Mouse (Mus musculus) left cerebral cortex, postnatal 4 days (tissue): ENCODE measurements around the gene Pacs1. TPM values are rescaled to one million over a fixed set of nuclear protein-coding genes. Genes with fewer than 3 reads are reported as not detected.

Experiments used
- DNase-seq: peaks from one replicate; pipeline ENCODE4 v3.0.0-alpha.2; 2022
- intact Hi-C: fragments of 180-260 bp; cut with DNase I; formaldehyde crosslinking; loops from one replicate; pipeline ENCODE4 v1.15.1; 2025
- total RNA-seq, 2 experiments: library from RNA; stranded (reverse); gene quantifications; 2 replicates each; pipeline ENCODE4 v1.2.3; 2021

The Pacs1 gene
- 10 to 100 TPM; 90.7 to 92.6 TPM for total RNA-seq

DNA sequence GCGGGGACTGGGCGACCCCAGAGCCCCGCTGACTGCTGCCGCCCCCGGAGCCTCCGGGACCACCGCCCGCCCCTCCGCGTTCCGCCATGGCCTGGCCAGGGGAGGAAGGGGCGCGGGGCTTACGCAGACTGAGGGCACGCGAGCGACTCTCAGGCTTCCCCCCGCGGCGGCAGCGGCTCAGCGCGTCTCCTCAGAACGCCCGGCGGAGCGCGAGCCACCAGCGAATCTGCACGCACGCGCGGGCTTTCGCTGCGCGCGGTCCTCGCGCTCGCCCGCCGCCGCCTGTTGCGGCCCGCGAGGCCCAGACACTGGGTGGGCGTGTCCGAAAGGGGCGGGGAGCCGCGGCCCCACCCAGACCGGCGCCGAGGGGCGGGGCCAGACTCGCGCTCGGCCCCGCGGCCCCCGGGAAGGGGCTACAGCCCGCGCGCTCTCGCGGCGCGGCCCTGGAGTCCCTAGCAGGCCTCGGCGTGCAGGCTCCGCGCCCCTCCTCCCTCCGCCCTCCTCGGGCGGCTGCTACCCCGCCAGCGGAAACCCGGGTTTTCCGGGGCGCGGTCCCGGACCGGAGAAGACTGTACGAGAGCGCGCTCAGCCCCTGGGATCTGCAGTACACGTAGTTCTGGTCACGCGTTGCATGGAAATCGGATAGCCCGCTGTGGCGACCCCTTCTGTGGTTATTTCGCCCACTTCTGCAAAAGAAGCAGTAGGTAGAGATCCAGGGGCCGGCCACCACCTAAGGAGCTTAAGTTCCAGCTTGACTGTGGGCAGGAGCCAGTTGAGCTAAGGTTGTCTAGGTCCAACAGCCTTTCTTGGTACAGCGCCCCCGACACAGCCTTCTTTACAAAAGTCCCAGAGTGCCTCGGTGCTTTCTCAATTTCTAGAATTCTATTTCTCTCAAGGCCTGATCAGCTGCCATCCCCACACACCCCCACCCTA is at the start of gene Pacs1:
Pacs1 (minus strand) TSS at position 319 of the 933 bp plus-strand sequence.
- intact Hi-C loops = loop anchor here (10.0 kb wide), 1 partner anchor 88 kb away; no protein-coding TSS in a partner anchor
- peak; percentile 92 for DNase-seq

DNA sequence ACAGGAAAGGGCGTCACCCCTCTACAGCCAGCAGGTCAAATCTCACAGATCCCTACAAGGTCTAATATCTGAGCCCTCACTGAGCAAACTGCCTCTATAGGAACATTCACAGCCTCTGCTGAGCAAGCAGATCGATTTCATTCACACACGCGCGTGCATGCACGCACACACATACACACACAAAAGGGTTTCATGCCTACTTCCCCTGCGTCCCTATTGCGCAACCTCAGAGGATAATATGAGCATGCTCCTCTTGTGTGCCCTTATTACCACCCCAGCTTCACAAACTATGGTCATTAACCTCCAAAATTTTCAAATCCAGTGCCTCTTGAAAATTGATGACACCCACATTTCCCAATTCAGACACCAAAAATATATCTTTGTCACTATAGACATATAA is 40.3 kb upstream of the Pacs1 start:
- no peak for DNase-seq
- intact Hi-C loops = no loop called here

DNA sequence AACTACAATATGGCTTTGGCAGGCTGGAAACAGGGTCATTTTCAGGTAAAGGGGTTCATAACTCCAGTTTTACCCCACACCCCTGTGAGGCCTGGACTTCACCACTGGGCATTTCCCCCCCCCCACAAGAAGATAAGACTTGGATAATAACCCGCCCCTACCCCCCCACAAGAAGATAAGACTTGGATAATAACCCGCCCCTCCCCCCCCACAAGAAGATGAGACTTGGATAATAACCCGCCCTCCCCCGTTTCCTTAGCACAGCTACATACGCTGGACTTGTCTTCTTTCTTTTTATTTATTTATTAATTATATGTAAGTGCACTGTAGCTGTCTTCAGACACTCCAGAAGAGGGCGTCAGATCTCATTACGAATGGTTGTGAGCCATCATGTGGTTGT is 36.1 kb upstream of the Pacs1 start:
- intact Hi-C loops = loop anchor here (5.0 kb wide), 1 partner anchor 38 kb away; the partner anchor contains the start of gene Cst6
- no peak for DNase-seq

DNA sequence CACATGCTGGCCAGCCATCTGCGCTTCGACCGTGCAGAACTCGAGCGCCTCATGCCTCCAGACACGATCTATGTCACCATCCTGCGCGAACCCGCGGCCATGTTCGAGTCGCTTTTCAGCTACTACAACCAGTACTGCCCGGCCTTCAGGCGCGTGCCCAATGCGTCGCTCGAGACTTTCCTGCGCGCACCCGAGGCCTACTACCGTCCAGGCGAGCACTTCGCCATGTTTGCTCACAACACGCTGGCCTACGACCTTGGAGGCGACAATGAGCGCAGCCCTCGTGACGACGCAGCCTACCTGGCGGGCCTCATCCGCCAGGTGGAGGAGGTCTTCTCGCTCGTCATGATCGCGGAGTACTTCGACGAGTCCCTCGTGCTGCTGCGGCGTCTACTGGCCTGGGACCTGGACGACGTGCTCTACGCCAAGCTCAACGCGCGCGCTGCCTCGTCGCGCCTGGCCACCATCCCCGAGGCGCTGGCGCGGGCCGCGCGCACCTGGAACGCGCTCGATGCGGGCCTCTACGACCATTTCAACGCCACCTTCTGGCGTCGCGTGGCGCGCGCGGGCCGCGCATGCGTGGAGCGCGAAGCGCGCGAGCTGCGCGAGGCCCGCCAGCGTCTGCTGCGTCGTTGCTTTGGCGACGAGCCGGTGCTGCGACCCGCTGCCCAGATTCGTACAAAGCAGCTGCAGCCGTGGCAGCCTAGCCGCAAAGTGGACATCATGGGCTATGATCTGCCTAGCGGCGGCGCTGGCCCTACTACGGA is 34.2 kb upstream of the Pacs1 start:
- peak; percentile 48 for DNase-seq
- intact Hi-C loops = loop anchor here (5.0 kb wide), 1 partner anchor 40 kb away; the partner anchor contains the start of gene Cst6

DNA sequence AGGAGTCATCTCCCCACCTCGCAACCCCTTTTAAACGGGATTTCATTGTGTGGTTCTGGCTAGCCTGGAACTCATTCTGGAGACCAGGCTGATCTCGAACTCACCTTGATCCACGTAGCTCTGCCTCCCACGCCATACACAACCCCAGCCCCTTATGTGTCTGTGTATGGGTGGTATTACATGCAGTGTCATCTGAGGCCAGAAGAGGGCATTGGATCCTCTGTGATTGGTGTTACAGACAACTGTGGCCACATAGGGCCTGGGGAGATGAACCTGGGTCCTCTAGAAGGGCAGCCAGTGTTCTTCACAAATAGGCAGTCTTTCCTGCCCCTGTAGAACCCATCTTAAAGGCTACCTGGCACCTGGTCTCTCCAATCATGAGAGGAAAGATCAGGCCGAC is 33.4 kb upstream of the Pacs1 start:
- intact Hi-C loops = loop anchor here (5.0 kb wide), 1 partner anchor 41 kb away; the partner anchor contains the start of gene Cst6
- peak; percentile 19 for DNase-seq

DNA sequence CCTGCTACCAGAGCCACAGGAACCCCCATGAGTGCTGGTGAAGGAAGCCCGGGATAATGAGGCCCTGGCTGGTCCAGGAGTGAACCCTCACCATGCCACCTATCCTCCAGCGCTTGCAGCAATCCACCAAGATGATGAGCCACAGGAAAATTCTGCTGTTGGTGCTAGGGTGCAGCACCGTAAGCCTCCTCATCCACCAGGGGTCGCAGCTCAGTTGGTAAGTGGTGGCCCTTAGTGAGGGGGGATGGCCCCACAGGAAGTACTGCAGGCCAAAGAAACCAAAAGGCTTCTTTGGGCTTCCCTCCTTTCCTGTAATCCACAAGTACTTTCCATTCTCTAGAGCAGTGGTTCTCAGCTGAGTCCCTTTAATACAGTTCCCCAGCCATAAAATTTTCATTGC is 29.5 kb upstream of the Pacs1 start:
- intact Hi-C loops = no loop called here
- DNase-seq = peak; percentile 63

DNA sequence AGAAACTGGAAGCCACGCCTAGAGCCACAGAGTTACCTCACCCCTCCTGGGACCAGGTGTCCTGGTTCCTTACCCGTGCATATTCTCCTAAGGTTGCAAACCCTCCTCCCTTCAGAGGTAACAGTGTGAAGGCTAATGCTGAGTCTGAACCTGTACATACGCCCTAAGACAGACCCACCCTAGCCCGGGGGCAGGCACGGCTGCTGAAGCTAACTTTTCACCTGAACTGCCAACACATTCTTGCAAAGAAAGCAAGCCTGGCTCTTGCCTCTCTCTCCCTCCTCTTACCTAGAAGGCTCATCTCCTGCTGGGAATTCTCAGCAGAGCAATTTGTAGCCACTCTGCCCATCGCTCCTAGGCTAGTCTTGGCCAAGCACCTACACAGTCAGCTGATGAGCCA is 27.7 kb upstream of the Pacs1 start:
- intact Hi-C loops = no loop called here
- no peak for DNase-seq

DNA sequence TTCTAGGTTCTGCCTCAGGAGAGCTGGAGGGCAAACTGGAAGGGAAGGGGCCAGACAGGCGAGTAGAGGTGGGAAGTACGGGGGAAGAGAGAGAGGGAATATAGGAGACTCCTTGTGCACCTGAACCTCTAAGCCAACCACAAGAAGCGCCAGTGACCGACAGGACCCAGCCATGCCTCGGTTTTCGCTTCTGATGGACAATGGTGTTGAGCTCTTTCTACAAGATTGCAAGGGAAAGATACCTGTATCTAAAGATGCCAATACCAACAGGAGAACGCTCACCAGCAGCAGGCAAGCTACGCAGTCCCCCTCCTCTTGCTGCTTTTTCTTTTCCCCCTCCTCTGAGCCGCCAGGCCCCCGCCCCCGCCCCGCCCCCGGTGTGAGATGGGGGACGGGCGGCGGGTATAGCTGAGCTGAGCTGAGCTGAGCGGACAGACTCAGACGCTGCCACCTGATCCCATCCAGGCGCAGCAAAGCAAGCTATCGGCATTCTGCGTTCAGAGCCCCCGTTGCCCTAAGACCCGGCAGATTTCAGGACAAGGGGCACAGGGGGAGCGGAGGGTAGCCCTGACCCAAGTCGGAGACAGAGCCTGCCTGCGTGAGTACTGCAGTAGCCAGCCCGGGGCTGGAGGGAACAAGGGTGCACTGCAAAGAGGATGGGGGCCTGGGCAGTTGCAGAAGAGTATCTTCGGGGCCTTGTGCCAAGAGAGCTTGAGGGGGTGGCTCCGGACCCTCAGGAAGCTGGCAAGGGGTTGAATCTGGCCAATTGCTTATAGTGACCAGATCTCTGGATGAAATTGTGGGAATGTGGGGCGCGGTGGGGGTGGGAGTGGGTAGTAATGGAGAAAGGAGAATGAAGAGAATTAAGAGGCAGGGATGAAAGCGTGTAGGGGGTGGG is 25.2 kb upstream of the Pacs1 start, which contains the start of gene Gal3st3:
Gal3st3 (plus strand) TSS at position 429 of the 898 bp plus-strand sequence.
- intact Hi-C loops = no loop called here
- DNase-seq = peak; percentile 67

DNA sequence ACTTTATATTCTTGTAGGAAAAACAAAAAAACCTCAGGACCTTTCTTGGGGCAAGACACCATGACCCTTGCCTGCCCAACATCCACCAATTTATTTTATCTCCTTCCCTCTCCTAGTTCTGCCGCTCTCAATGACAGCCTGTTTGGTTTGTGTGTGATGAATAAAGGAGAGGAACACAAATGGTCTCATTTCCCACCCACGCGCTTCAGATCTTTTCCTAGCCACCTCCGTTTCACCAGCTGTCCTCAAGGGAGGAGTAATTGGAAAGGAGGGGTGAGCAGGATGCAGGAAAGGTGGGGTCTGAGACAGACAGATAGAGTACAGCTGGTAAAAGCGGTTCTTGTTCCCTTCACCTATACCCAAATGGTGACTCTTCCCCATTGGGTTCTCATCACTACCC is 23.7 kb upstream of the Pacs1 start:
- no peak for DNase-seq
- intact Hi-C loops = no loop called here

DNA sequence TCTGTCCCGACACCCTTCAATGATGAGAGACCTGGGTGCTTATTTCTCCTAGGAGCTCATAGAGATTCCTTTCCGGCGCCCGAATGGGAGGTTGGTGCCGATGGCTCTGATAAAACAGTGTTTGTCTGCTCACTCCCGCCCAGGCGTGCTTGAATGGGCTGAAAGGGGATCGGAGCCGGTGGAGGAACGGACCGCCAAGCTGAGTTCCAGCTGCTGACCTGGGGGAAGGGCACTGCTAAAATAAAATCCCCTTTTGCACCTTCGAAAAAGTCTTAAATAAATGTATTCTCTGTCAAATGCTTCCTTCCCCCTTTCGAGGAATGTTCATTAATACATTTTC is 22.8 kb upstream of the Pacs1 start:
- intact Hi-C loops = no loop called here
- no peak for DNase-seq

DNA sequence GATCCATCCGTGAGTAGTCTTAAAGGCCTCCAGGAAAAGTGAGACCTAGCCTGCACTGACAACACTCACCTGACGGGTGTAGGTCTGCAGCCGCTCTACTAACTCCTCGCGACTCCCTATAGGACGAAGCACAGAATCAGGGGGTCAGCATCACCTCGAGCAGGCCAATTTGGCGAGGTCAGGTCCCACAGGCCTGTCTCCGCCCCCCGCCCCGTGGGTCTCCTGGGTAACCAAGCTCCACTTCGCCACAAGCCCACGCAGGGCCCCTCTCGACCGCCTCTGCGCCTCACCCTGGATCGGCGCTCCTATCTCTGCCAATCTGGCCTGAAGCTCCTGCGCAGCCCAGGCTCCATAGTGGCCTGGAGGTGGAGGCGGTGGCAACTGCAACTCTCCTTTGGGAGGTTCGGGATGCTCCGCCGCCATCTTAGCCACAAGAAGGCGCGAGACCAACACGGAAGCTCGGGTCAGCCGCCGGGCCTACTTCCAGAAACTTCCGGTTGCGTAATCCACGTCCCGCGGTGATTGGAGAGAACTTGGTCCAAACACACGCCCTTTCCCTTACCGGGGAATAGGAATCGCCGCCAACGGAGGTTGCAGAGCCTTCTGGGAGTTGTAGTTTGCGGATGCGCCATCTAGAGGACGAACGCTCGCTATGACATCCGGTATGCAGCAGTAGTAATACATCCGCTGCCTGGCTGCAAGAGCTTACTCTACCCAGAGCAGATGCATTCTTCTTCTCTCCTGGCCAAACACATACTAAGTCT is 22.2 kb upstream of the Pacs1 start, which contains the start of gene Sf3b2:
Sf3b2 (minus strand) TSS at position 484 of the 764 bp plus-strand sequence.
- intact Hi-C loops = no loop called here
- peak; percentile 99 for DNase-seq

DNA sequence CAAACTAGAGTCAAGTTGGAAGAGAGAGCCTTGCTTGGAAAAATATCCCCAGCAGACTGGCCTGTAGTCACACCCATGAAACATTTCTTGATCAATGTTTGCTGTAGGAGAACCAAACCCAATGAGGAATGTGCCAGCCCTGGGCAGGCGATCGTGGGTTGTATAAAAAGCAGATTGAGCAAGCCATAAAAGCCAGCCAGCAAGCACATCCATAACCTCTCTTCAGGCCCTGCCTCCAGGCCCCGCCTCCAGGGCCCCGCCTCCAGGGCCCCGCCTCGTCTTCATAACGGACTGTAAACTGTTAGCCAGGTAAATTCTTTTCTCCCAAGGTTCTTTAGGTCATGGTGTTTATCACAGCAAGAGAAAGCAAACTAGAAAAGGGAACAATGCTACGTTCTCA is 5.5 kb upstream of the Pacs1 start:
- intact Hi-C loops = loop anchor here (10.0 kb wide), 1 partner anchor 94 kb away; no protein-coding TSS in a partner anchor
- no peak for DNase-seq

DNA sequence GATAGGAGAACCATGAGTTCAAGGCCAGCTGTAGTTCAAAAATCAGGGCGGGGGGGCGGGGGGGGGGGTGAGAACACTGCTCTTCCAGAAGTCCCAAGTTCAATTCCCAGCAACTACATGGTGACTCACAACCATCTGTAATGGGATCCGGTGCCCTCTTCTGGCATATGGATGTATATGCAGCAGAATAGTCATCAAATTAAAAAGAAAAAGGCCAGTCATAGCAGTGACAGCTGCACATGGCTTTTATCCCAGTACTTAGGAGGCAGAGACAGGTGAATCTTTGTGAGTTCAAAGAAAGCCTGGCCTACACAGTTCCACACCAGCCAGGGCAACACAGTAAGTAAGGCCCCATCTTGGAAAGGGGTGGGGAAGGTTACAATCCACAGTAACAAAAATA is 4.2 kb upstream of the Pacs1 start:
- intact Hi-C loops = loop anchor here (10.0 kb wide), 1 partner anchor 92 kb away; no protein-coding TSS in a partner anchor
- DNase-seq = no peak

DNA sequence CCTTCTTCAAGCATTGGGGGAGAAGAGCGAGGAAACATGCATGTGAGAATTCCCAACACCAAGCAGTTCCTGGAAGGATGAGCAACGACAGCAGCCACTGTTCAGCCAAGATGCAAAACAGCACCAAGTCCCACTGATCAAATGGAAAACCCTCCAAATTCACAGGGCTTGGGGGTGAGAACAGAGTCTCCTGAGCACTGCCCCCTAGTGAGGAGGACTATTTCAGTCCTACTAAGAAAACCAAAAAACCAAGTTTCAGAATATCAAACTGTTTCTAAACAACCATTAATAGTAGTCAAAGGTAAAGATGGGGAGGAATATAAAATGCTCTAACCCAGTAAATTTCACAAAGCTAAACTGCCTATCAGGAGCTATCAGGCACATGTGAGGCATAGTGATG is 3.6 kb upstream of the Pacs1 start:
- intact Hi-C loops = loop anchor here (10.0 kb wide), 1 partner anchor 92 kb away; no protein-coding TSS in a partner anchor
- DNase-seq = no peak

DNA sequence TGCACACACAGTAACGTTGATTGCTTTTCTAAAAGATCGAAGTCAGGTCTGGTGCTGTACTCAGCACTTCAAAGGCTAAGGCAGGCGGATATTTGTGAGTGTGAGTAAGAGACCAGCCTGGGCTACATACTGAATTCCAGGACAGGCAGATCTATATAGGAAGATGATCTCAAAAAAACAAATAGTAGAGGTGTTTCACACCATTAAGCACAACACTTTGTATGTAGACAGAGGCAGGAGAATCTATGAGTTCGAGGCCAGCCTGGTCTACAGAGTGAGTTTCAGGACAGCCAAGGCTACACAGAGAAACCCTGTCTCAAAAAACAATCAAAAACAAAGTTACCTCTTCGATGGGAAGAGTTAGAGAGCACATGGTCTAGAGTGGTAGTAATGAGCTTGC is 2.8 kb upstream of the Pacs1 start:
- no peak for DNase-seq
- intact Hi-C loops = loop anchor here (10.0 kb wide), 1 partner anchor 91 kb away; no protein-coding TSS in a partner anchor

DNA sequence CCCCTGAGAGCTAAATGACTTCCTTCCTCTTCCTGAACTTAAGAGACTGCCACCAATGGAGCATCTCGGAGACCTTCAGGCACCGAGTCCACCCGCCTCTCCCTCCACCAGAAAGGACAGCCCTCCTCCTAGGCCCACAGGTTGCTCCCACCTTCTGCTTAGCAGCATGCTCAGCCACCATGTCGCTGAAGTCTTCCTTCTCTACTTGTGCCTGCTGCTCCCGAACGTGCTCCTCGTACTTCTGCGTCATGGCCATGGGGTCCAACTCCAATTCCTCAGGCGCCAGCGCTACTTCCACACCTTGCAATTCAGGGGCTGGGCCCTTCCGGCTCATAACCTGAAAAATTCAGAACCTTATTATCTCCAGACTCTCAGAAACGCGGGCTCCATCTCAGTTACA is 1.7 kb upstream of the Pacs1 start:
- intact Hi-C loops = loop anchor here (10.0 kb wide), 1 partner anchor 90 kb away; no protein-coding TSS in a partner anchor
- no peak for DNase-seq

DNA sequence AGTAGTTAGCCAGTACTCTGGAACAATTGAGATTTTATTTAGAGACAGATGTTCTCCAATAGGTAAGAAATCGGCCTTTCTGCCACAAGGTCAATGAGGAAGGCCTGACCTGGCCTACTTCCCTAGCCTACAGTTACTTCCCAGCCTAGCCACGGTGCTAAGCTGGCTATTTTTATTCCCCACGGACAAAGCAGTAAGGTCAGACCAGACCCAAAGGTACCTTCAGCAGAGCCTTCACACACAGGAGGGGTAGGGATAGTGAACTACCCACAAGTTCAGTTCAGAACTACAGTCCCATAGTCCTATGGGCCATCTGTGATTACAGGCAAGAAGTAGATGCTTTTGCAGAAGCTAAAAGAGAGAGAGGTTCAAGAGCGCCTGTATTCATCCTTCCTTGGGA is 997 bp upstream of the Pacs1 start:
- DNase-seq = no peak
- intact Hi-C loops = loop anchor here (10.0 kb wide), 1 partner anchor 89 kb away; no protein-coding TSS in a partner anchor

DNA sequence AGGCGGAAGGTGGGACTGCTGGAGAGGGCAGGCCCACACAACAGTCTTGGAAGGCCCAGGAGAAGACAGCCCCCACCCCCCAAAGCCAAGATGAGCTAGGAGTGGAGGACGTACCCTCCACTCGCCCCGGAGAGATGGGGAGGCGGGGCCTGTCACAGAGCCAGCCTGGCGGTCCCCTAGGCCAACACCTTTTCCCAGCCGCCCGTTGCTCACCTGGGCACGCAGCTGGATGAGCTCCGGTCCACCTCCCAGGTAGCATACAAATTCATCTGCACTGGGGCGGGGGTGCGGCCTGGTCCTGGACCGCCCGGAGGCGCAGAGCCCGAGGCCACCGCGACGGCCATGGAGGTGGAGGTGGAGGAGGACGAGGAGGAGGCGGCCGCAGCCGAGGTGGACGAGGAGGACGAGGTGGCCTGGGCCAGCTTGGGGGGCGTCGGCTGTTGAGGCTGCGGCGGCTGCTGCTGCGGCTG is 558 bp downstream of the Pacs1 start:
- intact Hi-C loops = loop anchor here (10.0 kb wide), 1 partner anchor 88 kb away; no protein-coding TSS in a partner anchor

DNA sequence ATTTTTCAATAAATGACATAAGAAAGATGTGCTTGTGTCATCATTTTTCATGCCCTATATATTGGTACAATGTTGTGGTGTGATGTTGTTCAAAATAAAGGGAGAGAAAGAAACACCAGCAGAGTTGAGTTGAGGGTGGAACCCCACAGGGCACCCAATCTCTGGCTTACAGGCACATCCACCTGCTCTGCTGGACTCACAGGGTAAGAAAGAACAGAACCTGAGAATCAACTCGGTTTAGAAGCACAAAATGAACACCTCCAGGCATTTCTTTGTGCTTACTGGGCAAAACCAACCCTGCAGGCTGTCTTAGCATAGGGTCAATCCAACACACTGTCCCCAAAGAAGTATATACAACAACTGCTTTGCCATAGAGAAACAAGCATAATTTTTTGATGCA is 1.5 kb downstream of the Pacs1 start:
- DNase-seq = no peak

More for the DNA sequence above, 558 bp downstream of the Pacs1 start:
- DNase-seq = peak; percentile 62

More for the DNA sequence above, 1.5 kb downstream of the Pacs1 start:
- intact Hi-C loops = loop anchor here (10.0 kb wide), 1 partner anchor 87 kb away; no protein-coding TSS in a partner anchor
